Mouse (Mus musculus): ENCODE data around the gene Gm17490.
"Not testable (repeated sequence)": the region's sequence is repeated elsewhere in the genome, so short reads cannot be mapped to it uniquely, and the experiment has no call there.

DNA sequence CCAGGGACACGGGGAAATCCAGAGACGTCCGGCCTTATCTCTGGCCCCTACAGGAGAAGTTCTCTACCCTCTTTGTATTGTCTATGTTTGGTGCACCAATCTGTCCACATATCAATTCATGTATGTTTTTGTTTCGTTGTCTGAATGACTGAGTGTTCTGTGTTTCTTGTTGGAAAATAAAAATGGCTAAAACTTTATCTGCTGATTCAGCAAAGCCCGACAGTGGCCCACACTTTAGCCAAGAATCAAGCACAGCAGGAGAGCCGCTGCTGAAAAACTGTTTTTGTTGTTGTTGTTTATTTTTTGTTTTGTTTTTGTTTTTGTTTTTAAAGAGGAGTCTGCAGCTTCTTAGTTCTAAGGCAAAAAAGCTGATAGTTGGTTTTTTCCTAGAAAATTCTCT is 13.1 kb downstream of the Gm17490 start:
- not testable (repeated sequence) for TF ChIP-seq CTCF (IDR thresholded peaks at IDR 0.05; ENCODE audit: low read depth); EP300 (optimal IDR thresholded peaks at IDR 0.05)

All from stomach, postnatal 0 days (tissue).